Mouse (Mus musculus) olfactory bulb, adult 2 months (tissue): ENCODE data around the gene Pck2. TPM values are rescaled to one million over a fixed set of nuclear protein-coding genes. Genes with fewer than 3 reads are reported as not detected.

Experiments used
- H3K27ac ChIP-seq: fragments of 200-500 bp; 2 replicates; pipeline ENCODE4 v1.5.1; 2012; ENCODE audit warnings: low read depth, low read length; ENCODE audit not compliant: insufficient read depth
- H3K4me1 ChIP-seq: fragments of 200-500 bp; 2 replicates; pipeline ENCODE4 v1.6.1; 2012; ENCODE audit warnings: low read length; ENCODE audit not compliant: control insufficient read depth, insufficient read depth
- H3K4me3 ChIP-seq: fragments of 200-500 bp; 2 replicates; pipeline ENCODE4 v1.5.1; 2012; ENCODE audit warnings: mild to moderate bottlenecking, low read depth, low read length, moderate library complexity; ENCODE audit not compliant: insufficient read depth
- CTCF ChIP-seq: fragments of 200-500 bp; IDR thresholded peaks from 2 replicates; pipeline ENCODE4 v1.5.1; 2012; ENCODE audit warnings: low read depth, mild to moderate bottlenecking, low read length, moderate library complexity; ENCODE audit not compliant: insufficient read depth
- POLR2A ChIP-seq: fragments of 200-500 bp; IDR thresholded peaks from 2 replicates; pipeline ENCODE4 v1.6.1; 2012; ENCODE audit warnings: mild to moderate bottlenecking, low read depth, low read length, moderate library complexity; ENCODE audit not compliant: insufficient read depth
- WGBS: fragments of 180-500 bp; shearing (Covaris S2); methylation state at CpG from one replicate; pipeline ENCODE4 v1.1.7; 2018; 5-methylcytosine and 5-hydroxymethylcytosine counted together
- polyA plus RNA-seq: library from polyadenylated mRNA; stranded (reverse); fragments of >200 nt; gene quantifications from 2 replicates; pipeline ENCODE4 v1.2.4, GENCODE M21; 2012; ENCODE audit warnings: low replicate concordance; ENCODE audit not compliant: missing spikeins, insufficient read depth, insufficient read length

Pck2 gene
- polyA plus RNA-seq, 1 experiment = not detected

DNA sequence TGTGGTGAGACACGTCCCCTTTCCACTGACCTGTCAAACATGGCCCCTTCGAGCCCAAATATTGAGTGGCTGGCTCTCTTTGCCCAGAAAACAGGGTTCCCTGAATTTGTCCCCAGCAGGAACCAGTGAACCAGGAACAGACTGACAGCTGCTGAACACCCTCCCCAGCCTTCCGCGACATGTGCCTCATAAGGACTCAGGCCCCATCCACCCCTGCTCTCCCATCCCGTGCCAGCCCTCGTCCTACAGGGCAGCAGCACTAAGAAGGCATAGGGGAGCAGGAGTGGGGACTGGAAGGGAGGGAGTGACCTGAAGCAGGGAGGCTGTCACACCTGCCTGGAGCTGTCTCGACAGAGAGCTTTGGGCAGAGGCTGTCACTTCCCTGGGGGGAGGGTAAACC lies 32.3 kb upstream of the Pck2 start:
- peaks cover 38% of the 10 kb centered on the region for H3K4me1 ChIP-seq
- no peak for TF ChIP-seq CTCF
- H3K27ac ChIP-seq = no peak overlapping the region
- WGBS = 68% methylated on average over 7 of the region's 7 CpGs
- H3K4me3 ChIP-seq = no peak overlapping the region

DNA sequence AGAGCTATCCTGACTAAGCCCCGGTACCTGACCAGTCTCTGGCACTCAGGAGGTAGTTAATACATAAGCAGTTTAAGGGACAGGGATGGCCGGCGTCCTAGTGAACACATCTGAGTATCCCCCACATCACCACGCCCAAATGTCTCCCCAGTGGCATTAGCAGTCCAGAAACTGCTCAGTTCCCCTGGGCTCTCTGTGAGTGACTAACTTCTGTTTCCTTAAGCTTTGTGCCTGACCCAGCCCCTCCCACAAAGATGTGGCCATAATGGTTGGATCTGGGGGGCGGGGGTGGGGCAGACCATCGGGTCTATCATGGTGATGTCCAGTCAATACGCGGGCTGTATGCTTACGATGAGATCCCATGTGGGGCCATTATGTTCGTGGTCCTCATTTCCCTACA lies 30.5 kb upstream of the Pck2 start:
- Histone ChIP-seq H3K4me1 (peaks cover 38% of the 10 kb centered on the region), H3K27ac (no peak overlapping the region), H3K4me3 (no peak overlapping the region)
- TF ChIP-seq CTCF (no peak), POLR2A (no peak)
- WGBS = 72% methylated on average over 10 of the region's 10 CpGs

DNA sequence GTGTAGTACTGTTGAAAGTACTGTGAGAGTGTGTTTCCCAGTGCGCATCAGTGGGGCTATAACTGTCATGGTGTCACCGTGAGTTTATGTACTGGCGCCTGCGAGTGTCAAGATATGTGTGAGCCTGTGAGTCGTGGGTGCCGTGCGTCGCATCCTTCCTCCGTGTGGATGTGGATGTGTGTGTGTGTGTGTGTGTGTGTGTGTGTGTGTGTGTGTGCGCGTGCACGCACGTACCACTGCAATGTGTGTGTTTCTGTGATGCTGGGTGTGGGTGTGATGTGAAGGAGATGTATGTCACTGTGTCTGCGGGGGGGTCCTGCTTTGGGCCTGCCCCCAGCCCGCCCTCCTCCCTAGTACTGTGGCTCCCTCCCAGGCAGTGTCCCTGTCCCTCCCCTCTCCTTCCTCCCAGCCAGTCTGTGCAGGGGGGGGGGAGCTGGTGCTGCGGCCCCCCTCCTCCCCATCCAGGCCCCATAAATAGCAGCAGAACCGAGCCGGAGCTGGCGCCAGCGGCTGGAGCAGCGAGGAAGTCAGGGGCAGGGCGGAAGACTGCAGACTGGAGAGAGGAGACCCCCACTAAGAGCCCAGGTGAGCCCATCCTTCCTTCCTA lies 29.8 kb upstream of the Pck2 start, which contains the start of gene Cpne6:
TSS of gene Cpne6 (plus strand) at position 321 of the 607 bp plus-strand sequence.
- Histone ChIP-seq H3K4me1 (peaks cover 36% of the 10 kb centered on the region), H3K27ac (peak within 1 kb of the TSS; percentile 94), H3K4me3 (peak within 1 kb of the TSS; percentile 55)
- TF ChIP-seq POLR2A = peak; percentile 55
- no peak for TF ChIP-seq CTCF
- 30% methylated on average over 22 of the region's 22 CpGs for WGBS

DNA sequence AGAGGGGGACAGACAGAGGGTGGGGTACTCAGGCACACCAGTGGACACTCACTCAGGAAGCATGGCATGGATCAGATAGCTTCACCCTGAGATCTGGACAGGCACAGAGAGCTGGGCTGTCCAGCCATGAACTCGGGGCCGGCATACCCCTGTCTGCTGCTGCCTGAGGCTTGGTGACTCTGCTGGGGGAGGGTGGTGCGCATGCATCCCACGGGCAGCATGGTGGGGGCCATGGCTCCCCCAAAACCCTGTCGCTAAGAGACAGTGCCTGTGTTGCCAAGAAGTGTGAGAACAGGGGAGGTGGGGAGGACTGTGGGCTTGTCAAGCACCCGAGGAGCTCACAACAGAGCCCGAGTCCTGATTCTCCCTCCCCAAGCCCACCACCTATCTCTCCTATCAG lies 29.0 kb upstream of the Pck2 start:
- 15% methylated on average over 7 of the region's 7 CpGs for WGBS
- Histone ChIP-seq H3K4me3 (peak overlapping the region; percentile 55), H3K27ac (peak overlapping the region; percentile 94), H3K4me1 (peaks cover 34% of the 10 kb centered on the region)
- TF ChIP-seq POLR2A (0 out of 2 replicates have a peak, but pooled peaks have one; percentile 15), CTCF (no peak)

DNA sequence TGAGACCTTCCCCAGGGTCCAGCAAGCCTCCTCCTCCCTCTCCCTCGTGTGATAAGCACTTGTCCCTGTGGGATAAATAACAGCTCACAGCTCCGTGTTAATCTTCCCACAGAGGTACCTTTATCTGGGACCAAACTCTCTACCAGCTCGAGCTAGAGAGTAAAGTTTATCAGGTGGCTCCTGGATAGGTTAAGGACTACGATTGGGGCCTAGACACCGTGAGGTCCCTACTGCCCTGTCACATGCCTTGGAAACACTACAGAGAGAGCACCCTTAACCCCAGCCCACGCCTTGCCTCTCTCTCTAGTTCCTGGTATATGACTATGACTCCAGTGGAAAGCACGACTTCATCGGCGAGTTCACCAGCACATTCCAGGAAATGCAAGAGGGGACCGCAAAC lies 26.1 kb upstream of the Pck2 start:
- TF ChIP-seq POLR2A (no peak), CTCF (no peak)
- Histone ChIP-seq H3K4me1 (peaks cover 39% of the 10 kb centered on the region), H3K27ac (peak overlapping the region; percentile 29; the same call in 1 of the 2 replicates), H3K4me3 (peak overlapping the region; percentile 36)
- WGBS = 57% methylated on average over 10 of the region's 10 CpGs

DNA sequence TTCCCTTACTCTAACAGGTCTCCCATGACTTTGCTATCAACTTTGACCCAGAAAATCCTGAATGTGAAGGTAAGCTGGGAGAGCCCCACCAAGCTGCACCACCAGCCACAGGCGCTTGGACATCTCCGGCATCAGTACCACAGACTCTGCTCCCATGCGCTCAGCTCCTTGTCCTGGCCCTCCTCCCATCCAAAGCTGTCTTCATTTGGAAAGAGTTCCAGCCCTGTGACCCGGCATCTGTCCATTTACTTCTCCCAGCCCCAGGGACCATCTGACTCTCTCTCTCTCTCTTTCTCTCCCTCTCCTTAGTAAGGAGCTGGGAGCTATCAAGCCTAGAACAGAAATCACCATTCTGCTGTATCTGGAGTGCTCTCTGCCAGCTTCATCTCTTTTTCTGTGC lies 24.2 kb upstream of the Pck2 start:
- Histone ChIP-seq H3K4me3 (peak overlapping the region; percentile 16), H3K27ac (0 out of 2 replicates have a peak overlapping the region, but pooled peaks have one; percentile 74), H3K4me1 (peaks cover 39% of the 10 kb centered on the region)
- TF ChIP-seq POLR2A = no peak
- TF ChIP-seq CTCF = no peak
- 67% methylated on average over 4 of the region's 4 CpGs for WGBS

DNA sequence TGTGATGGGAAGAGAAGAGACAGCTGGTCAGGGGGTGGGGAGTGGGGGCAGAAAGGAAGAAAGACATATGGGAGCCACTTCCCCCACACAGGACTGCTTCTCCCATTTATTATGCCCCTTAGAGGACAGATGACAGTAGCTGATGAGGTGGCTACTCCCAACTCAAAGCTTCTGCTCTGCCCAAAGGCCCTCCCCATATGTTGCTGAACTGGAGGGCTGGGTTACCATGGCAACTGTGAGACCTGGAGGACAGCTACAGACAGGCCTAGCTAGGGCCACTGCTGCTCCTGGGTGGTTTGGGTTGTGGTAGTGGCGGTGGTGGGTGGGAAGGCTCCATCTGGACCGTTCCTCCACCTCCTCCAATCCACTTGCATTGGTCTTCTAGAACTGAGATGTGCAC lies 21.2 kb upstream of the Pck2 start:
- TF ChIP-seq CTCF (no peak), POLR2A (no peak)
- H3K27ac ChIP-seq = 0 out of 2 replicates have a peak overlapping the region, but pooled peaks have one; percentile 5
- H3K4me1 ChIP-seq = peaks cover 30% of the 10 kb centered on the region
- no peak overlapping the region for H3K4me3 ChIP-seq
- 63% methylated on average over 2 of the region's 2 CpGs for WGBS

DNA sequence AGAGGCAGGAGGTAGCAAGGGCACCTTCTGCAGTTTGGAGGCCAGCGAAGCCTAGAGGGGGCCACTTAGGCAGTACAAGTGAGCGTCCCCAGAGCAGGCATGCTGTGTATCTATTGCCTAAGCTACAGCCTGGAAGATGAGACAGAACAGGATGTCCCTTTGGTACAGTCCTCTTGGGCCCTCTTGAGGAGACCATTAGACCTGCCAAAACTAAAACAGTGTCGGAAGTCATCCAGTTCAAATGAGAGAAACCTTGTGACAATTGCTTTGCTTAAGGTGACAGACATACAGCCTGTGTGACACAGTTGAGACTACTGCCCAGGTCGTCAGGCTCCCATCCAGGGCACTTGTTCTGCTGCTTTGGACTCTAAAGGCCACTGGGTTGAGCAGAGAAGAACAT lies 20.5 kb upstream of the Pck2 start:
- H3K4me3 ChIP-seq = no peak overlapping the region
- H3K27ac ChIP-seq = no peak overlapping the region; the same call in 1 of the 2 replicates
- H3K4me1 ChIP-seq = peaks cover 30% of the 10 kb centered on the region
- 52% methylated on average over 4 of the region's 4 CpGs for WGBS
- TF ChIP-seq POLR2A = no peak
- TF ChIP-seq CTCF = no peak

DNA sequence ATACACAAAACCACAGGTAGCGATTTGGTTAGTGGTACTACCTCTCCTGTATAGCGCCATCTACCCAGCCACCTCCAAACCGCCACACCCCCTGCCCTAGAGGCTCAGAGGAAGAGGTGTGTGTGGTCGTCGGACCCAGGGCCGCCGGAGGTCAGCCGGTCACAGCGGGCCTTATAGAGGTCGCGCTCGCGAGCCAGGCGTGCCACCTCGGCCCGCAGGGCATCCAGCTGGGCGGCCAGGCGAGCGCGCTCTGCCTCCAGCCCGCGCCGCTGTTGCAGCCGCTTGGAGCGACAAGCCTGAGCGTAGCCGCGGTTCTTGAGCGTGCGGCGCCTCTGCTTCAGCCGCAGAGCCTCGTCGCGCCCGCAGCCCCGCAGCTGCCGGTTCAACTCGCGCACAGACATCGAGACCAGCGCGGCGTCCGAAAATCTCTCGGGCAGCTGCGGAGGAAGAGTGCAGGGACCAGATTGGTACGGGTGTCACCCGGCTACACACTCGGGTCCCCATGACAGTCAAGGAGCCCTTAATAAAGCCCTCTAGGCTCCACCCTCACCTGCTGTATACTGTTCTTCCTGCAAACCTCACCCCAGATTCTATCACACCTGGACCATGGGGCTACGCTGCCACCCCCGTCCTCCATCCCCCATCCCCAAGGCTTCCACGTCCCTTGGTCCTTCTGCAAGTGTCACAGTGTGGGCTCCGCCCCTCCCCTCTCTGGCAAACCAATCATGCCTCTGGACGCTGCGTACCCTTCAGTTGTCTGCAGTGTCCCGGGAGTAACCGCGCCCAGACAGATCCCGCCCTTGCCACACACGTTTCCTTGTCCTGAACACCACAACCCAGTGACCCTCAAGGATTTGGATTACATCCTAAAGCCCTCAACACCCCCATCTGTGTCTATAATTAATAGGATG lies 19.4 kb upstream of the Pck2 start:
- TF ChIP-seq CTCF (no peak), POLR2A (no peak)
- WGBS = 2% methylated on average over 61 of the region's 61 CpGs
- H3K4me1 ChIP-seq = peaks cover 30% of the 10 kb centered on the region
- peak overlapping the region; percentile 3 for H3K27ac ChIP-seq
- H3K4me3 ChIP-seq = peak overlapping the region; percentile 51
